Mouse (Mus musculus) right cerebral cortex, adult 18-20 months (tissue): ENCODE data around the gene 1700084M14Rik.
"Not testable (repeated sequence)": the region's sequence is repeated elsewhere in the genome, so short reads cannot be mapped to it uniquely, and the experiment has no call there.

ENCODE experiments used
- DNase-seq: peaks from one replicate; pipeline ENCODE4 v3.0.0; 2022; ENCODE audit warnings: mixed read lengths

The 1700084M14Rik gene

DNA sequence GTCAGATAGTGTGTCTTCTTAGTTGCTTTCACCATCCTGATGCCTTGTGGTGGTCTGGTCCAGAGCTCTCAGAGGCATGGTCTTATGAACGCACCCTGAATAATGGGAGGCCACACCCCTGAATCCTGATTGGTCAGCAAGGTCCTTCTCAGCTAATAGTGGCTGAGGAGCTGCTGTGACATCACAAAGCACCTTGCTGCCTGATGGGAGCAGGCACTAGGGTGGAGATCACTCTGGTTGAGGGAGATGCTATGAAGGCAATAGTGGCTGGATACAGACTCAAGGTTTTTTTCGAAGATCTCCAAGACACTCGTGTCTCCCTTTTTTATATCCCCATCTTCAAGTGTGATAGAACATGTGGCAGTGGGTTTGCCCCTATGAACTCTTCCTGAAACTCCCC is at the start of gene 1700084M14Rik:
TSS of gene 1700084M14Rik (minus strand) at position 101 of the 400 bp plus-strand sequence.
- DNase-seq: not testable (repeated sequence)
